Mouse (Mus musculus) lung, embryonic 16.5 days (tissue): ENCODE results near the gene Ssbp3. TPM values are rescaled to one million over a fixed set of nuclear protein-coding genes. Genes with fewer than 3 reads are reported as not detected.

Experiments
- ATAC-seq: fragments of 200-750 bp; cut with Nextera tagmentation; 2 replicates; pipeline ENCODE4 v1.8.0; 2017; ENCODE audit warnings: low read depth, mild to moderate bottlenecking, moderate library complexity
- H3K27ac ChIP-seq: fragments of 300-500 bp; sonication (generic); 2 replicates; pipeline ENCODE4 v1.5.1; 2014; ENCODE audit warnings: mild to moderate bottlenecking, control low read depth, low read length
- H3K27me3 ChIP-seq: fragments of 300-500 bp; sonication (generic); 2 replicates; pipeline ENCODE4 v1.6.1; 2014; ENCODE audit warnings: low read depth, low read length, mixed read lengths; ENCODE audit not compliant: control insufficient read depth, insufficient read depth
- H3K36me3 ChIP-seq: fragments of 300-500 bp; sonication (generic); 2 replicates; pipeline ENCODE4 v1.6.1; 2014; ENCODE audit warnings: low read length; ENCODE audit not compliant: control insufficient read depth, insufficient read depth
- H3K4me1 ChIP-seq: fragments of 300-500 bp; sonication (generic); replicated peaks from 2 replicates; pipeline ENCODE4 v1.6.1; 2014; ENCODE audit warnings: low read length, mixed read lengths; ENCODE audit not compliant: control insufficient read depth, insufficient read depth
- H3K4me2 ChIP-seq: fragments of 300-500 bp; sonication (generic); 2 replicates; pipeline ENCODE4 v1.6.1; 2014; ENCODE audit warnings: low read depth, low read length, control low read depth
- H3K4me3 ChIP-seq: fragments of 300-500 bp; sonication (generic); 2 replicates; pipeline ENCODE4 v1.5.1; 2014; ENCODE audit warnings: mild to moderate bottlenecking, low read length, control low read depth
- H3K9ac ChIP-seq: fragments of 300-500 bp; sonication (generic); 2 replicates; pipeline ENCODE4 v1.6.1; 2014; ENCODE audit warnings: low read length, control low read depth
- H3K9me3 ChIP-seq: fragments of 300-500 bp; sonication (generic); 2 replicates; pipeline ENCODE4 v1.6.1; 2016; ENCODE audit warnings: low read length; ENCODE audit not compliant: control insufficient read depth
- WGBS: fragments of 180-500 bp; shearing (Covaris S2); extraction: QIAGEN DNeasy Blood & Tissue Kit; methylation state at CpG from one replicate; pipeline ENCODE4 v1.1.7; 2014; 5-methylcytosine and 5-hydroxymethylcytosine counted together
- polyA plus RNA-seq: library from polyadenylated mRNA; unstranded; fragments of >200 nt; fragmentation: Nextera tagmentation; extraction: Ambion mirVana; gene quantifications from 2 replicates; pipeline ENCODE4 v1.2.1, GENCODE M21; 2015

The Ssbp3 gene
- polyA plus RNA-seq, 1 experiment from 2014 or later, result 61.7 TPM

GRCm38 (mm10) chr4:106911951-106912688 is 1.6 kb downstream of the Ssbp3 start:
- peak overlapping the region; percentile 95 for H3K9ac ChIP-seq
- peaks cover 48% of the 10 kb centered on the region for H3K4me1 ChIP-seq
- H3K4me3 ChIP-seq, result peak overlapping the region; percentile 80
- peak overlapping the region; percentile 73 for H3K4me2 ChIP-seq
- WGBS, result under 1% methylated on average over 69 of the region's 73 CpGs
- H3K27me3 ChIP-seq, result no peaks in the 10 kb centered on the region
- H3K36me3 ChIP-seq, result peaks cover 10% of the 10 kb centered on the region
- ATAC-seq, result peak; percentile 11
- H3K9me3 ChIP-seq, result no peaks in the 10 kb centered on the region
- H3K27ac ChIP-seq, result peak overlapping the region; percentile 77

- peak overlapping the region; percentile 80 for H3K4me3 ChIP-seq
- 8% methylated on average over 6 of the region's 6 CpGs for WGBS
- H3K9ac ChIP-seq, result peak overlapping the region; percentile 95
- peaks cover 15% of the 10 kb centered on the region for H3K36me3 ChIP-seq
- H3K4me1 ChIP-seq, result peaks cover 43% of the 10 kb centered on the region
- H3K4me2 ChIP-seq, result peak overlapping the region; percentile 73
- no peaks in the 10 kb centered on the region for H3K27me3 ChIP-seq
- ATAC-seq, result no peak
- H3K9me3 ChIP-seq, result no peaks in the 10 kb centered on the region
- no peak overlapping the region for H3K27ac ChIP-seq
Observed at GRCm38 (mm10) chr4:106912689-106913041, 2.2 kb downstream of the Ssbp3 start.

GRCm38 (mm10) chr4:106913411-106914049 is 3.0 kb downstream of the Ssbp3 start:
- Histone ChIP-seq H3K9ac (peak overlapping the region; percentile 95; the same call in 1 of the 2 replicates), H3K4me2 (peak overlapping the region; percentile 73), H3K4me1 (peaks cover 34% of the 10 kb centered on the region), H3K27ac (no peak overlapping the region), H3K36me3 (peaks cover 19% of the 10 kb centered on the region), H3K27me3 (no peaks in the 10 kb centered on the region), H3K4me3 (peak overlapping the region; percentile 80), H3K9me3 (no peaks in the 10 kb centered on the region)
- WGBS, result 18% methylated on average over 9 of the region's 9 CpGs
- ATAC-seq, result no peak

GRCm38 (mm10) chr4:106915265-106915664 is 4.8 kb downstream of the Ssbp3 start:
- Histone ChIP-seq H3K27me3 (no peaks in the 10 kb centered on the region), H3K36me3 (peaks cover 30% of the 10 kb centered on the region), H3K27ac (no peak overlapping the region), H3K4me2 (no peak overlapping the region), H3K4me1 (peaks cover 21% of the 10 kb centered on the region), H3K9ac (no peak overlapping the region), H3K9me3 (no peaks in the 10 kb centered on the region), H3K4me3 (no peak overlapping the region)
- no peak for ATAC-seq
- 60% methylated on average over 8 of the region's 8 CpGs for WGBS

GRCm38 (mm10) chr4:106918263-106918662 is 7.8 kb downstream of the Ssbp3 start:
- Histone ChIP-seq H3K9ac (no peak overlapping the region), H3K4me2 (no peak overlapping the region), H3K27ac (no peak overlapping the region), H3K9me3 (no peaks in the 10 kb centered on the region), H3K4me1 (peaks cover 25% of the 10 kb centered on the region), H3K4me3 (no peak overlapping the region), H3K27me3 (no peaks in the 10 kb centered on the region), H3K36me3 (peaks cover 36% of the 10 kb centered on the region)
- WGBS, result 36% methylated on average over 1 of the region's 1 CpGs
- no peak for ATAC-seq

GRCm38 (mm10) chr4:106920119-106920518 is 9.6 kb downstream of the Ssbp3 start:
- peaks cover 39% of the 10 kb centered on the region for H3K36me3 ChIP-seq
- peaks cover 10% of the 10 kb centered on the region for H3K4me1 ChIP-seq
- ATAC-seq, result no peak
- WGBS, result 88% methylated on average over 4 of the region's 4 CpGs
- H3K27me3 ChIP-seq, result no peaks in the 10 kb centered on the region
- H3K4me3 ChIP-seq, result no peak overlapping the region
- no peak overlapping the region for H3K9ac ChIP-seq
- H3K27ac ChIP-seq, result no peak overlapping the region
- H3K9me3 ChIP-seq, result no peaks in the 10 kb centered on the region
- no peak overlapping the region for H3K4me2 ChIP-seq

GRCm38 (mm10) chr4:106921375-106922336 is 11.2 kb downstream of the Ssbp3 start:
- no peak overlapping the region for H3K4me3 ChIP-seq
- peaks cover 10% of the 10 kb centered on the region for H3K4me1 ChIP-seq
- H3K9ac ChIP-seq, result no peak overlapping the region
- H3K36me3 ChIP-seq, result peaks cover 36% of the 10 kb centered on the region
- H3K4me2 ChIP-seq, result no peak overlapping the region
- WGBS, result 54% methylated on average over 9 of the region's 9 CpGs
- H3K27me3 ChIP-seq, result no peaks in the 10 kb centered on the region
- ATAC-seq, result no peak
- H3K9me3 ChIP-seq, result no peaks in the 10 kb centered on the region
- H3K27ac ChIP-seq, result no peak overlapping the region

GRCm38 (mm10) chr4:106922919-106923318 is 12.4 kb downstream of the Ssbp3 start:
- no peak overlapping the region for H3K9ac ChIP-seq
- H3K27me3 ChIP-seq, result no peaks in the 10 kb centered on the region
- H3K27ac ChIP-seq, result no peak overlapping the region
- H3K9me3 ChIP-seq, result no peaks in the 10 kb centered on the region
- peaks cover 25% of the 10 kb centered on the region for H3K36me3 ChIP-seq
- no peak overlapping the region for H3K4me3 ChIP-seq
- no peak overlapping the region for H3K4me2 ChIP-seq
- ATAC-seq, result no peak
- H3K4me1 ChIP-seq, result peaks cover 10% of the 10 kb centered on the region
- 77% methylated on average over 3 of the region's 3 CpGs for WGBS

- ATAC-seq, result no peak
- Histone ChIP-seq H3K9ac (no peak overlapping the region), H3K4me3 (no peak overlapping the region), H3K36me3 (peaks cover 20% of the 10 kb centered on the region), H3K4me1 (peaks cover 10% of the 10 kb centered on the region), H3K9me3 (no peaks in the 10 kb centered on the region), H3K27me3 (no peaks in the 10 kb centered on the region), H3K27ac (no peak overlapping the region), H3K4me2 (no peak overlapping the region)
- WGBS, result 69% methylated on average over 4 of the region's 4 CpGs
Observed at GRCm38 (mm10) chr4:106924175-106924574, 13.7 kb downstream of the Ssbp3 start.
